Mouse (Mus musculus): ENCODE data around the gene Sbk2. TPM values are rescaled to one million over a fixed set of nuclear protein-coding genes. Genes with fewer than 3 reads are reported as not detected.

Sbk2 gene
- polyA plus RNA-seq, 1 experiment from 2014 or later: not detected

- Histone ChIP-seq H3K27ac (ENCODE audit: low read depth, low read length) (no peak overlapping the region), H3K4me2 (ENCODE audit: low read length) (peak overlapping the region; percentile 69), H3K27me3 (replicated peaks; ENCODE audit: control insufficient read depth, insufficient read depth, low read length) (no peaks in the 10 kb centered on the region), H3K4me1 (ENCODE audit: control insufficient read depth, insufficient read depth, low read length) (peaks cover 10% of the 10 kb centered on the region), H3K36me3 (ENCODE audit: control insufficient read depth, insufficient read depth, low read length) (peaks cover 31% of the 10 kb centered on the region), H3K9ac (ENCODE audit: low read length) (peak overlapping the region; percentile 48), H3K4me3 (ENCODE audit: low read depth, low read length) (peak overlapping the region; percentile 80), H3K9me3 (replicated peaks; ENCODE audit: control insufficient read depth, low read length) (no peaks in the 10 kb centered on the region)
- ATAC-seq (no peak), DNase-seq (ENCODE audit: low spot score) (no peak)
- WGBS: 60% methylated on average over 55 of the region's 59 CpGs
Measured at GRCm38 (mm10) chr7:4993999-4994788, 30.0 kb upstream of the Sbk2 start.

- Histone ChIP-seq H3K27me3 (replicated peaks; ENCODE audit: control insufficient read depth, insufficient read depth, low read length) (no peaks in the 10 kb centered on the region), H3K4me2 (ENCODE audit: low read length) (peak overlapping the region; percentile 69), H3K9ac (ENCODE audit: low read length) (peak overlapping the region; percentile 48), H3K4me1 (ENCODE audit: control insufficient read depth, insufficient read depth, low read length) (peaks cover 10% of the 10 kb centered on the region), H3K9me3 (replicated peaks; ENCODE audit: control insufficient read depth, low read length) (no peaks in the 10 kb centered on the region), H3K27ac (ENCODE audit: low read depth, low read length) (no peak overlapping the region), H3K36me3 (ENCODE audit: control insufficient read depth, insufficient read depth, low read length) (peaks cover 31% of the 10 kb centered on the region), H3K4me3 (ENCODE audit: low read depth, low read length) (peak overlapping the region; percentile 80)
- no peak for ATAC-seq
- 42% methylated on average over 50 of the region's 55 CpGs for WGBS
- DNase-seq (ENCODE audit: low spot score): no peak
Measured at GRCm38 (mm10) chr7:4993347-4993998, 29.3 kb upstream of the Sbk2 start.

GRCm38 (mm10) chr7:4988250-4988649 is 24.0 kb upstream of the Sbk2 start:
- Histone ChIP-seq H3K4me3 (ENCODE audit: low read depth, low read length) (no peak overlapping the region), H3K27ac (ENCODE audit: low read depth, low read length) (no peak overlapping the region), H3K4me2 (ENCODE audit: low read length) (no peak overlapping the region), H3K9ac (ENCODE audit: low read length) (no peak overlapping the region), H3K9me3 (replicated peaks; ENCODE audit: control insufficient read depth, low read length) (no peaks in the 10 kb centered on the region), H3K4me1 (ENCODE audit: control insufficient read depth, insufficient read depth, low read length) (no peaks in the 10 kb centered on the region), H3K36me3 (ENCODE audit: control insufficient read depth, insufficient read depth, low read length) (peaks cover 21% of the 10 kb centered on the region), H3K27me3 (replicated peaks; ENCODE audit: control insufficient read depth, insufficient read depth, low read length) (no peaks in the 10 kb centered on the region)
- ATAC-seq (no peak), DNase-seq (ENCODE audit: low spot score) (no peak)
- 68% methylated on average over 2 of the region's 2 CpGs for WGBS

GRCm38 (mm10) chr7:4976832-4977231 is 12.6 kb upstream of the Sbk2 start:
- no peak overlapping the region for H3K4me3 ChIP-seq (ENCODE audit: low read depth, low read length)
- no peak overlapping the region for H3K4me2 ChIP-seq (ENCODE audit: low read length)
- H3K36me3 ChIP-seq (ENCODE audit: control insufficient read depth, insufficient read depth, low read length): no peaks in the 10 kb centered on the region
- H3K9ac ChIP-seq (ENCODE audit: low read length): no peak overlapping the region
- DNase-seq (ENCODE audit: low spot score): no peak
- 93% methylated on average over 7 of the region's 7 CpGs for WGBS
- no peaks in the 10 kb centered on the region for H3K4me1 ChIP-seq (ENCODE audit: control insufficient read depth, insufficient read depth, low read length)
- no peak overlapping the region for H3K27ac ChIP-seq (ENCODE audit: low read depth, low read length)
- peaks cover 3% of the 10 kb centered on the region; the same call in 1 of the 2 replicates for H3K9me3 ChIP-seq (replicated peaks; ENCODE audit: control insufficient read depth, low read length)
- no peak for ATAC-seq
- H3K27me3 ChIP-seq (replicated peaks; ENCODE audit: control insufficient read depth, insufficient read depth, low read length): no peaks in the 10 kb centered on the region

GRCm38 (mm10) chr7:4975455-4975854 is 11.2 kb upstream of the Sbk2 start:
- ATAC-seq: no peak
- WGBS: 77% methylated on average over 4 of the region's 4 CpGs
- Histone ChIP-seq H3K36me3 (ENCODE audit: control insufficient read depth, insufficient read depth, low read length) (no peaks in the 10 kb centered on the region), H3K4me2 (ENCODE audit: low read length) (no peak overlapping the region), H3K27me3 (replicated peaks; ENCODE audit: control insufficient read depth, insufficient read depth, low read length) (no peaks in the 10 kb centered on the region), H3K4me1 (ENCODE audit: control insufficient read depth, insufficient read depth, low read length) (no peaks in the 10 kb centered on the region), H3K9me3 (replicated peaks; ENCODE audit: control insufficient read depth, low read length) (peaks cover 3% of the 10 kb centered on the region; the same call in 1 of the 2 replicates), H3K9ac (ENCODE audit: low read length) (no peak overlapping the region), H3K4me3 (ENCODE audit: low read depth, low read length) (no peak overlapping the region), H3K27ac (ENCODE audit: low read depth, low read length) (no peak overlapping the region)
- DNase-seq (ENCODE audit: low spot score): no peak

- H3K27ac ChIP-seq (ENCODE audit: low read depth, low read length): no peak overlapping the region
- H3K4me2 ChIP-seq (ENCODE audit: low read length): no peak overlapping the region
- no peak for ATAC-seq
- no peak overlapping the region for H3K4me3 ChIP-seq (ENCODE audit: low read depth, low read length)
- H3K4me1 ChIP-seq (ENCODE audit: control insufficient read depth, insufficient read depth, low read length): no peaks in the 10 kb centered on the region
- H3K9ac ChIP-seq (ENCODE audit: low read length): no peak overlapping the region
- H3K36me3 ChIP-seq (ENCODE audit: control insufficient read depth, insufficient read depth, low read length): no peaks in the 10 kb centered on the region
- H3K27me3 ChIP-seq (replicated peaks; ENCODE audit: control insufficient read depth, insufficient read depth, low read length): no peaks in the 10 kb centered on the region
- DNase-seq (ENCODE audit: low spot score): no peak
- WGBS: 83% methylated on average over 18 of the region's 18 CpGs
- H3K9me3 ChIP-seq (replicated peaks; ENCODE audit: control insufficient read depth, low read length): peaks cover 3% of the 10 kb centered on the region; the same call in 1 of the 2 replicates
Measured at GRCm38 (mm10) chr7:4972321-4973047, 8.3 kb upstream of the Sbk2 start.

- H3K36me3 ChIP-seq (ENCODE audit: control insufficient read depth, insufficient read depth, low read length): no peaks in the 10 kb centered on the region
- no peak overlapping the region for H3K4me2 ChIP-seq (ENCODE audit: low read length)
- no peak for DNase-seq (ENCODE audit: low spot score)
- 19% methylated on average over 7 of the region's 7 CpGs for WGBS
- no peak overlapping the region for H3K4me3 ChIP-seq (ENCODE audit: low read depth, low read length)
- no peak overlapping the region for H3K27ac ChIP-seq (ENCODE audit: low read depth, low read length)
- H3K9ac ChIP-seq (ENCODE audit: low read length): no peak overlapping the region
- H3K4me1 ChIP-seq (ENCODE audit: control insufficient read depth, insufficient read depth, low read length): no peaks in the 10 kb centered on the region
- H3K27me3 ChIP-seq (replicated peaks; ENCODE audit: control insufficient read depth, insufficient read depth, low read length): no peaks in the 10 kb centered on the region
- ATAC-seq: no peak
- H3K9me3 ChIP-seq (replicated peaks; ENCODE audit: control insufficient read depth, low read length): peaks cover under 1% of the 10 kb centered on the region; the same call in 1 of the 2 replicates
Measured at GRCm38 (mm10) chr7:4971710-4972109, 7.5 kb upstream of the Sbk2 start.

- Histone ChIP-seq H3K4me3 (ENCODE audit: low read depth, low read length) (no peak within 1 kb of the TSS), H3K36me3 (ENCODE audit: control insufficient read depth, insufficient read depth, low read length) (no peaks in the 10 kb centered on the region), H3K4me1 (ENCODE audit: control insufficient read depth, insufficient read depth, low read length) (no peaks in the 10 kb centered on the region), H3K27me3 (replicated peaks; ENCODE audit: control insufficient read depth, insufficient read depth, low read length) (no peaks in the 10 kb centered on the region), H3K4me2 (ENCODE audit: low read length) (no peak within 1 kb of the TSS), H3K9me3 (replicated peaks; ENCODE audit: control insufficient read depth, low read length) (no peaks in the 10 kb centered on the region), H3K9ac (ENCODE audit: low read length) (no peak within 1 kb of the TSS), H3K27ac (ENCODE audit: low read depth, low read length) (no peak within 1 kb of the TSS)
- ATAC-seq (no peak), DNase-seq (ENCODE audit: low spot score) (no peak)
- whole genome bisulfite sequencing: 31% methylated on average over 6 of the region's 6 CpGs
Measured at GRCm38 (mm10) chr7:4971068-4971467, 6.9 kb upstream of the Sbk2 start, which contains the start of gene Sbk3. Gene Sbk3 (minus strand): TSS chr7:4971168.

All from forebrain, embryonic 14.5 days (tissue).